Mouse (Mus musculus) thymus, adult 18-20 months (tissue): ENCODE results near the gene Nnmt.
A peak's percentile ranks its signal among the peaks of the same experiment; 100 is the strongest.

Experiments
- DNase-seq, 2 experiments: peaks; one replicate each; pipeline ENCODE4 v3.0.0; 2022; ENCODE audit warnings: mixed read lengths in 2 of 2

Gene Nnmt

GRCm38 (mm10) chr9:48604939-48605598, at the start of gene Nnmt:
TSS of gene Nnmt (minus strand) at chr9:48605153.
- no peak for DNase-seq

GRCm38 (mm10) chr9:48654730-48655129, 49.8 kb upstream of the Nnmt start:
- DNase-seq: no peak

GRCm38 (mm10) chr9:48653399-48654070, 48.6 kb upstream of the Nnmt start:
- DNase-seq: no peak

GRCm38 (mm10) chr9:48652026-48652425, 47.1 kb upstream of the Nnmt start:
- DNase-seq: no peak

DNA sequence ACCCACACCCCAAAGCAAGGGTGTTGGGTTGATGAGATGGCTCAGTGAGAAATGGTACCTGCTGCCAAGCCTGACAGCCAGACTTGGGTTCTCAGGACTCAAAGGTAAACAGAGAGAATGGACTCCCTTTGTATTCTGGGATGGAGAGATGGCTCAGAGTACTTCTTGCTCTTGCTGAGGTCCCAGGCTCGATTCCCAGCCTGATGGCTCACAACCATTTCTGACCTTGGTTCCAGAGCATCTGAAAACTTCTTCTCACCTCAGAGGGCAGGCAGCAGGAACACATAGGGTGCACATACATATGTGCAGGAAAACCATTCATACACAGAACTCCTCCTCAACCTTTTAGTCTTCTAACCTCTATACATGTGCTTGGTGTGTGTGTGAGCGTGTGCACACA, 45.9 kb upstream of the Nnmt start:
- no peak for DNase-seq

GRCm38 (mm10) chr9:48649851-48650685, 45.1 kb upstream of the Nnmt start:
- DNase-seq: peak in 1 of 2 experiments; percentile 24

GRCm38 (mm10) chr9:48649098-48649766, 44.3 kb upstream of the Nnmt start:
- peak in 1 of 2 experiments; percentile 8 for DNase-seq

DNA sequence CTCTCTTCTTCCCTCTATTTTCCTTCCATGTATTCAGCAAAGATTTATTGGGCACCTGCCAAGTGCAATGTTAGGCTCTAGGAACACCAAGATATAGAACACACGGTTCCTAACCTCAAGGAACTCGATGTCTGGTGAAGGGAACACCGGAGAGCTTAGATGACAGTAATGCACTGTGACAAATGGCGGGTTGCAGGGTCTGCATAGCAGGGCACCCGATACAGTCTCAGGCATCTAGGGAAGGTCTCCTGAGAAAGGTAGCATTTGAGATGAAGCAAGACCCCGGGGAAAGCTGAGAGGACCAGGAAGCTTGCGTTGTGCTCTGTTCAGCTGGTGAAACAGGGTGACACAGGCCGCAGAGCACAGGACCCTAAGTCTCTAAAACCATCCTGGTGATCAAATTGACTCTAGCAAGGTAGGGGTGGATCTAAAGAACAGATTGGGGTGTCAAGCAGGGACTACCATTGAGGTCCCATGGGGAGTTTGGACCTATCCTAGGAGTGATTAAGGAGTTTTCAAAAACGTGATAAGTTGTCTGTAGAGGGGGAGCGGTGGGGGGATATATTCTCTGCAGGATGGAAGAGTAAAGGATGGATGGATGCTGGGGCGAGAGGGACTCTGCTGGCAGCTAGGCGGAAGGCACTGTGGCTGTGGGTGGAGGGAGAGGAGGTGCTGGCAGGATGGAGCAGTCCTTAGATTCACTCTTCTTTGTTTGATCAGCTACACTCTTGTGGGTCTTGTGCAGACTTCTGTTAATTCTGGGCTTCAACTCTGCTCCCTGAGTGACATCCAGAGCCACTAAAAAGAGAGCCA, 43.5 kb upstream of the Nnmt start:
- DNase-seq: no peak

- no peak for DNase-seq
Measured at GRCm38 (mm10) chr9:48647648-48648284, 42.8 kb upstream of the Nnmt start.

DNA sequence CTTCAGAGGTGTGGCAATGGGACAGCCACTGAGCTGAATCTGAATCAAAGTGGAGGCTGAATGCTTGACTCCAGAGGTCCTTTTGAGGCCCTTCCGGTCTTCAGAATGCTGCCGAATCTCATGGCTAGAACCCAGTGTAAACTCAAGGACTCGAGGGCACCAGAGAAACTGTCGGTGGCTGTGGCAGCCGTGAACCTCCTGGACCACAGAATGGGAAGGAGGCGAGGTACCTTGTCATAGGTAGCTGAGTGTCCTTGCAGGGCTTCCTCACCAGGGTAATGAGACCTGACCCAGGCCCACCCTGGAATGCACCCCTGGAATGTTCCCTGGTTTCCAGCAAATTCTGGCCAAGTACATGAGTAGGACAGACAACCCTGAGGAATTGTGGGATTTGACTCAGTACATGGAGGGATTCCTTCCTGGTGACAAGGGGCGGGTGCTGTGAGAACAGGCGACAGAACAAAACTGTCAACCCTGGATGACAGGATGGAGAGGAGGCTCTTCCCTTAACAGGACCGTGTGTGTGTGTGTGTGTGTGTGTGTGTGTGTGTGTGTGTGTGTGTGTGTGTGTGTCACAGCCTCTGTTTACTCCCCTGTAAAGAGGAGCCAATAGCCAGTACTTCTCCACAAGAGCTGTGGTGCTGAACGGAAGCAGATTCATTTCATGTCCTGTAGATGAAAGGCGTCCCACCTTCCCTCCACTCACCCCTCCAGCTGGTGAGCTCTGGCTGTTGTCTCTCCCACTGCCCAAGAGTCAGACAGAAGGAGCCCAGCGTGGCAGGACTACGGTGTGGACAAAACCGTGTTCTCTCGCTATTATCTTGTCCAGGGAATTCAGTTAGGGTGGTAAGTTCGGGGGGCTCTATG, 42.1 kb upstream of the Nnmt start:
- no peak for DNase-seq

DNA sequence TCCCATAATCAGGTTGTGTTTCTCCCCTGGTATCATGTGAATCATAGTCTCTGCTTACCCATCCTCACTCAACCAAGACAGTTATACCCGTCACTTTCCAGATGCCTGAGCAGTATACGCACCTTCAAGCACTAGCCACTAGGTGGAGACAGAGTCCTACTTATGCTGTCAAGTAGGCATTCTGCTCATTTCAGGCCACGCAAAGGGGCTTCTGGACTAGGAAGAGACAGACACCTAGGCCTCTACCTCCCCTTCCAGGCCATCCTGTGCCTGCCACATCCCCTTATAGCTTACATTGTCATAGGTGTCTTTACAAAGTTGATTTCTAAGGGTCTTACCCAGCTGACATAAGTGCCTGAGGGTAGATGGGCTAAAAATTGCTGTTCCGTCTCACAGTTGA, 41.3 kb upstream of the Nnmt start:
- peak in 1 of 2 experiments; percentile 40 for DNase-seq

DNA sequence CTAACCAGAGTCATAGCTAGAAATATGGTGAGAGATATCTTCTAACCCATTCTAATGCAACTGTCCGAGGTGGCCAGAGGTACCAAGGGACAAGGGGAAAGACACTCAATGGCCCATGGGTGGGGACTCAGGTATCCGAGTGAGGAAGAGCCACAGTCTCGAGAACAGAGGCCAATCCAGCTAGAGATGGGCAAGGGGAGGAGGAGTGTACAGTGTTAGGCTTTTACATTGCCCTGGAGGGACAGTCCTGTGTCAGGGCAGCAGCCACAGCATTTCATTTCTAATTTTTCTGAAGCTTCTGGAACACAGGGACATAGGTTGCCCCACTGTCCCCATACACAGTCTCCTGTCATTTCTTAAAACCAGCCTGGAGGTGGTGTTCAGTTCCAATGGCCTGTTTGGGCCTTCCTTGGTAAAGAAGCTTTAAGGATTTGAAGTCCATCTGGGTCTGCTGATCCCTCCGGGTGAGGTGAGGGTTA, 40.7 kb upstream of the Nnmt start:
- DNase-seq: no peak

GRCm38 (mm10) chr9:48644926-48645647, 40.1 kb upstream of the Nnmt start:
- DNase-seq: no peak

- no peak for DNase-seq
Measured at GRCm38 (mm10) chr9:48644376-48644775, 39.4 kb upstream of the Nnmt start.

- no peak for DNase-seq
Measured at GRCm38 (mm10) chr9:48641636-48642035, 36.7 kb upstream of the Nnmt start.

GRCm38 (mm10) chr9:48640881-48641280, 35.9 kb upstream of the Nnmt start:
- DNase-seq: no peak

DNA sequence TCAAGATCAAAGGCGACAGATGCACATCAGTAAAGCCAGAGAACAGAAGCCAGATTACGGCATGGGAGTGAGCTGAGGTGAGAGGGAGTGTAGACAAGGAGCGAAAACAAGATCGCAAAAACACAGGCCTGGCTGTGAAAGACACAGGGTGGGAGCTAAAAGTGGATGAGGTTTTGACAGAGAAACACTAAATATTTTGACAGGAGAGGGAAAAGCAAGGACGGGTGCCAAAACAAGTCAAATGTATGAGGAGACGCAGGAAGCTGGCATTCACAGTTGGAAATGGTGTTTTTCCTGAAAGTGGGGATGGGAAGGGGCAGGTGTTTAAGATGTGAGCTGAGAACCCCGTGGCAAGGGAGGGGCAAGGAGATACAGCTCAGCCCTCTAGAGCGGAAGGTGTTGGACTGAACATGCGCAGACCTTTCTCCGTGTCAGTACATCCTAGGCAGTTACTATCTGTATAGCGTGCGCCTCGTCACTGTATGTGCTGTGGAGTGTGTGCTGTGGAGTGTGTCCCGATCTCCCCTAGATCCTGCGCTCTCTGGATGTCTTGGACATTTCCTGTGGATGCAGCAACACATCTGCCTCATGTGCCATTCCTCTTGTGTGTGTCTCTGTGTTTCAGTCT, 33.3 kb upstream of the Nnmt start:
- no peak for DNase-seq

DNA sequence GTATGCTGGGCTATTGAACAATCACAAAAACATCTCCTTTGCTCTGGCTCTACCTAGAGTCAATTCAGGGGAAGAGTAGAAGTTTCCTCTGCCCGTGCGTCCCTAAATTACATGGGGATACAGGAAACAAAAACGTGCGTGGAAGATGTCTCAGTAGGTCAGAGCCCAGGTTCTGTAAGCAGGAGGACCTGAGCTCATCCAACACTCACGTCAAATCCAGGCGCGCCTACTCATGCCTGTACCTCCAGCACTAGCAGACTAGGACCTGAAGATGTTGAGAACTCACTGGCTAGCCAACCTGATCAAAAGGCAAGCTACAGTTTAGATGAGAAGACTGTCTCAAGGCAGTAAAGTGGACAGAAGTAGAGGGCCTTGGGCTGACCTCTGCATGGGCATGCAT, 32.2 kb upstream of the Nnmt start:
- no peak for DNase-seq
